Mouse (Mus musculus): ENCODE results near the gene Gm27021. TPM values are rescaled to one million over a fixed set of nuclear protein-coding genes. Genes with fewer than 3 reads are reported as not detected.

Gm27021 gene
- polyA plus RNA-seq (2014; fragmentation: Nextera tagmentation; extraction: Ambion mirVana), result 3.4 and 3.5 TPM in 2 replicates

DNA sequence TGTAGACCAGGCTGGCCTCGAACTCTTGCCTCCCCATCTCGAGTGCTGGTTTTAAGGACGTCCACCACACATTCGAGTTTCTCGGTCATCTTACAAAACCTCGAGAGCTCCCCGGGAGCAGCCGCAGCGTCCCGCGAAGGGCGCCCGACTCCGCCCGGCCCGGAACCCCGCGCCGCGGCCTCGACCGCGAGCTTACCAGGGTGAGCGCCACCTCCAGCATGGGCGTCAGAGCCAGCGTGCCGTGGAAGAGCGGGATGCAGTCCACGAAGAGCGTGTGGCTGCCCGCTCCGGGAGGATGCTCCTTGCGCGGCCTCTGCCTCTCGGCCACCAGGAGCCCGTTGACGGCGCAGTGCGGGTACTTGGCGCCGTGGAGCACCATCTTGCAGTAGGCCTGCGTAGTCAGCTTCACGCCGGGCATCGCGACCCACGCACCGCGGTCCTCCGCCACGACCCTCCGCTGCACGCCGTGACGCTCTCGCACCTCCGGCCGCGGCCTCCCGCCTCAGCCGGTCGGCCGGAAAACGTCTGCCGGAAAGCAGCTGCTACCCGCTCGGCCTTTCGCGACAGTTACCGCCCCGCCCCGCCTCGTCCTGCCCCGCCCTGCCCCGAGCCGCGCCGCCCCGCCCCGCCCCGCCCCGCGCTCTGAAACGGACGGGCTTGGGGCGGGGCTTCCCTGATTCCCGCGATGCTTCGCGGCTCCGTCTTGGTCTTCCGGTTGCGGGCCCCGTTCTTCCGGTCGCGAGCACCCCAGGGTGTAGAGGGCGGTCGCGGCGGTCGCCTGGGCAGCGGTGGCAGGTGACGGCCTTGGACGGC is at the start of gene Gm27021, which contains the start of gene Cox4i1:
Gm27021 (minus strand) TSS at position 519 of the 813 bp plus-strand sequence.
Cox4i1 (plus strand) TSS at position 662 of the 813 bp plus-strand sequence.
- Histone ChIP-seq H3K9me3 (ENCODE audit: control insufficient read depth, low read length) (no peaks in the 10 kb centered on the region), H3K27ac (ENCODE audit: low read depth, low read length) (peak within 1 kb of the TSS; percentile 27; the same call in 1 of the 2 replicates), H3K27me3 (ENCODE audit: control insufficient read depth, insufficient read depth, low read length) (no peaks in the 10 kb centered on the region), H3K4me3 (ENCODE audit: low read depth, low read length) (peak within 1 kb of the TSS; percentile 92), H3K4me1 (ENCODE audit: control insufficient read depth, insufficient read depth, low read length) (peaks cover 18% of the 10 kb centered on the region), H3K36me3 (ENCODE audit: control insufficient read depth, insufficient read depth, low read length) (peaks cover 2% of the 10 kb centered on the region), H3K4me2 (peak within 1 kb of the TSS; percentile 89), H3K9ac (ENCODE audit: low read length) (peak within 1 kb of the TSS; percentile 77)
- WGBS, result under 1% methylated on average over 92 of the region's 105 CpGs
- ATAC-seq (ENCODE audit: low FRiP score) (peak; percentile 93), DNase-seq (ENCODE audit: low spot score, missing footprints) (peak; percentile 99)

DNA sequence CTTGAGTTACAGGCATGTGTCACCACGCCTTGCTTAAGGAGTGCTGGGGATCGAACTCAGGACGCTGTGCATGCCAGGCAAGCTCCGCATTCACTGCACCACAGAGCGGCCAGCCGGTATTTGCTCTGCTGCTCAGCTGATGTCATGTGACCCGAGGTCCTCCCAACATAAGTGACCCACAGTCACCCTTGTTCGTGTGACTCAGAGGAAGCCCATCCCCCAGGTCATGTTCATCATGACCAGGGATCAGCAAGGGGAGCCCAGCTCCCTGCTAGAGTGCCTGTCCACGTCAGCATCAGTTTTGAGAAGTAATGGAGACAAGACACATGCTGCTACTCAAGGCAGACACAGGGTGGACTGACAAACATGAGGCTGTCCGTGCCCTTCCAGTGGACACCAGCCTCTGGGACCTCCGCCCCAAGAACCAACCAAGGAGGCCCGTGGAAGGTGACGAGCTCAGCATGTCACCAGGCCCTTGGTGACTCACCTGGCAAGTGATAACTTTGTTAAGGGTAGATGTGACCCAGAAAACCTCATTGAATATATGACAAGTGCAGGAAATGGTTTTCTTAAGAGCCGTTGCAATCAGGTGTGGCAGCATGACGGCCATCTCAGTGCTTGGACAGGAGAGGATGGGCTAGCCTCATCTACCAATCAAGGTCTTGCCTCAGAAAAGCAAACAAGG is 48.3 kb upstream of the Gm27021 start:
- no peaks in the 10 kb centered on the region for H3K36me3 ChIP-seq (ENCODE audit: control insufficient read depth, insufficient read depth, low read length)

DNA sequence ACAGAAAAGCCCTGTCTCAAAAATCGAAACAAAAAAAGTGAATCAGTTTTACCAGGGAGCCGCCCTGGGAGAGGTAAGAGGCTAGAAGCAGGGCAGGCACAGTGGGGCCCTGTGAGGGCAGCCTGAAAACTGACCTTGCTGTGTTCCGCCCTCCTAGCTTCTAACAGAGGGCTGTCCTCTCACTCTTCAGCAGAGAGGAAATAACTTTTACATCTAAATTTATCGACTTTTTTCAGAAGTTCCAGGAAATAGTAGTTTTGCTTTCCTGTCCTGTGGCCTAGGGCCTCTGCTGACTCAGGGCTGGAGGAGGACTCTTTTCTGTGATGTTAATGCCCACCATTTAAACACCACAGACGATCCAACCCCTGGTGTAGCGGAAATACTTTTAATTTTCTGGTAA is 47.3 kb upstream of the Gm27021 start:
- no peaks in the 10 kb centered on the region for H3K9me3 ChIP-seq (ENCODE audit: control insufficient read depth, low read length)
- H3K4me2 ChIP-seq, result no peak overlapping the region
- DNase-seq (ENCODE audit: low spot score, missing footprints), result no peak
- WGBS, result 85% methylated on average over 6 of the region's 6 CpGs
- H3K27me3 ChIP-seq (ENCODE audit: control insufficient read depth, insufficient read depth, low read length), result no peaks in the 10 kb centered on the region
- ATAC-seq (ENCODE audit: low FRiP score), result no peak
- H3K4me1 ChIP-seq (ENCODE audit: control insufficient read depth, insufficient read depth, low read length), result no peaks in the 10 kb centered on the region
- H3K36me3 ChIP-seq (ENCODE audit: control insufficient read depth, insufficient read depth, low read length), result no peaks in the 10 kb centered on the region
- H3K4me3 ChIP-seq (ENCODE audit: low read depth, low read length), result no peak overlapping the region
- no peak overlapping the region for H3K9ac ChIP-seq (ENCODE audit: low read length)
- H3K27ac ChIP-seq (ENCODE audit: low read depth, low read length), result no peak overlapping the region

More for the DNA sequence above, 48.3 kb upstream of the Gm27021 start:
- DNase-seq (ENCODE audit: low spot score, missing footprints) (peak; percentile 61), ATAC-seq (ENCODE audit: low FRiP score) (no peak)
- Histone ChIP-seq H3K9me3 (ENCODE audit: control insufficient read depth, low read length) (no peaks in the 10 kb centered on the region), H3K4me2 (no peak overlapping the region), H3K27me3 (ENCODE audit: control insufficient read depth, insufficient read depth, low read length) (no peaks in the 10 kb centered on the region), H3K4me3 (ENCODE audit: low read depth, low read length) (no peak overlapping the region), H3K9ac (ENCODE audit: low read length) (no peak overlapping the region), H3K27ac (ENCODE audit: low read depth, low read length) (no peak overlapping the region), H3K4me1 (ENCODE audit: control insufficient read depth, insufficient read depth, low read length) (no peaks in the 10 kb centered on the region)
- WGBS, result 84% methylated on average over 15 of the region's 15 CpGs

DNA sequence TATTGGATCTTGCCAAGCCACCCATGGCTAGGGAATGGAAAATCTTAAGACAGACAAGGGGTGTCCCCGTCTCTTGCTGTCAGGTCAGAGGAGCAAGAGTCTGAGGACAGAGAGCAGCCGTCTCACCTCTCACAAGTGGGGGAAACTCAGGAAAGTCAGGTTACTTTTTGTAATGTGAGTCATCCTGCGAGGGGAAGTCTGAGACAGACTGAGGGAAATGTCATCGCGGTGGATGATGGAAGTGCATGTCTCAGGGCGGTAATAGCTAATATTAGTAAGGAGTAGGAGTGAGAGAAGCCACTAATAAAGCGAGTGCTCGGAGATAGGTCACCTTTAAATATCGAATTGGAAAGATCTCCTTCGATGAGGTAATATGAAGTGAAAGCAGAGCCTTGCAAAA is 41.3 kb upstream of the Gm27021 start:
- Histone ChIP-seq H3K36me3 (ENCODE audit: control insufficient read depth, insufficient read depth, low read length) (no peaks in the 10 kb centered on the region), H3K4me2 (no peak overlapping the region), H3K4me1 (ENCODE audit: control insufficient read depth, insufficient read depth, low read length) (no peaks in the 10 kb centered on the region), H3K9me3 (ENCODE audit: control insufficient read depth, low read length) (no peaks in the 10 kb centered on the region), H3K9ac (ENCODE audit: low read length) (no peak overlapping the region), H3K27ac (ENCODE audit: low read depth, low read length) (no peak overlapping the region), H3K4me3 (ENCODE audit: low read depth, low read length) (no peak overlapping the region), H3K27me3 (ENCODE audit: control insufficient read depth, insufficient read depth, low read length) (no peaks in the 10 kb centered on the region)
- ATAC-seq (ENCODE audit: low FRiP score) (no peak), DNase-seq (ENCODE audit: low spot score, missing footprints) (peak; percentile 39)
- 86% methylated on average over 10 of the region's 10 CpGs for WGBS

DNA sequence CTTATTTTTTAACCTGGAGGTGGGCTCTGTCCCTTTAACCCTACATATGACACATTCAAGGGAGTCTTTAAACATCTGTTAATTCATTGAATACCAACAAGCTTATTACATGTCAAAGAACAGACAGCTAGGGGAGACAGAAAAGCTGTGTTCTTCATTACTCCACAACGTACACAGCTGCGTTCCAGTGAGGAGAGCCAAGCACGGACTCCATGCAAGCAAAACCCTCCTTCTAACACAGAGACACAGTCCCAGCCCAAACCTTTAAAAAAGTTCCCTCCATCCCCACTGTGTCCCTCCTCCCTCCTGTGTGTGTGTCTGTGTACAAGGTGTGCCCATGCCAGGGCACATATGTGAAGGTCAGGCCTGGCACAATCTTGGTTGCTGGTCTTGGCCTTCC is 38.3 kb upstream of the Gm27021 start:
- no peak overlapping the region for H3K9ac ChIP-seq (ENCODE audit: low read length)
- H3K27ac ChIP-seq (ENCODE audit: low read depth, low read length), result no peak overlapping the region
- no peaks in the 10 kb centered on the region for H3K4me1 ChIP-seq (ENCODE audit: control insufficient read depth, insufficient read depth, low read length)
- no peaks in the 10 kb centered on the region for H3K27me3 ChIP-seq (ENCODE audit: control insufficient read depth, insufficient read depth, low read length)
- H3K4me2 ChIP-seq, result no peak overlapping the region
- H3K36me3 ChIP-seq (ENCODE audit: control insufficient read depth, insufficient read depth, low read length), result no peaks in the 10 kb centered on the region
- 82% methylated on average over 3 of the region's 3 CpGs for WGBS
- H3K4me3 ChIP-seq (ENCODE audit: low read depth, low read length), result no peak overlapping the region
- DNase-seq (ENCODE audit: low spot score, missing footprints) (peak; percentile 14), ATAC-seq (ENCODE audit: low FRiP score) (no peak)
- no peaks in the 10 kb centered on the region for H3K9me3 ChIP-seq (ENCODE audit: control insufficient read depth, low read length)

GRCm38 (mm10) chr8:120705163-120705562 is 37.3 kb upstream of the Gm27021 start:
- Histone ChIP-seq H3K27ac (ENCODE audit: low read depth, low read length) (no peak overlapping the region), H3K36me3 (ENCODE audit: control insufficient read depth, insufficient read depth, low read length) (no peaks in the 10 kb centered on the region), H3K27me3 (ENCODE audit: control insufficient read depth, insufficient read depth, low read length) (no peaks in the 10 kb centered on the region), H3K9me3 (ENCODE audit: control insufficient read depth, low read length) (no peaks in the 10 kb centered on the region), H3K4me2 (no peak overlapping the region), H3K4me1 (ENCODE audit: control insufficient read depth, insufficient read depth, low read length) (no peaks in the 10 kb centered on the region), H3K9ac (ENCODE audit: low read length) (no peak overlapping the region), H3K4me3 (ENCODE audit: low read depth, low read length) (no peak overlapping the region)
- no peak for ATAC-seq (ENCODE audit: low FRiP score)
- DNase-seq (ENCODE audit: low spot score, missing footprints), result peak; percentile 14
- WGBS, result 89% methylated on average over 15 of the region's 15 CpGs

GRCm38 (mm10) chr8:120704203-120704602 is 36.3 kb upstream of the Gm27021 start:
- ATAC-seq (ENCODE audit: low FRiP score) (no peak), DNase-seq (ENCODE audit: low spot score, missing footprints) (peak; percentile 64)
- Histone ChIP-seq H3K4me3 (ENCODE audit: low read depth, low read length) (no peak overlapping the region), H3K4me1 (ENCODE audit: control insufficient read depth, insufficient read depth, low read length) (no peaks in the 10 kb centered on the region), H3K9me3 (ENCODE audit: control insufficient read depth, low read length) (no peaks in the 10 kb centered on the region), H3K9ac (ENCODE audit: low read length) (no peak overlapping the region), H3K27me3 (ENCODE audit: control insufficient read depth, insufficient read depth, low read length) (no peaks in the 10 kb centered on the region), H3K36me3 (ENCODE audit: control insufficient read depth, insufficient read depth, low read length) (no peaks in the 10 kb centered on the region), H3K4me2 (no peak overlapping the region), H3K27ac (ENCODE audit: low read depth, low read length) (no peak overlapping the region)
- 86% methylated on average over 9 of the region's 9 CpGs for WGBS

GRCm38 (mm10) chr8:120701758-120702465 is 34.0 kb upstream of the Gm27021 start:
- Histone ChIP-seq H3K4me1 (ENCODE audit: control insufficient read depth, insufficient read depth, low read length) (no peaks in the 10 kb centered on the region), H3K4me2 (no peak overlapping the region), H3K36me3 (ENCODE audit: control insufficient read depth, insufficient read depth, low read length) (no peaks in the 10 kb centered on the region), H3K9ac (ENCODE audit: low read length) (no peak overlapping the region), H3K27me3 (ENCODE audit: control insufficient read depth, insufficient read depth, low read length) (no peaks in the 10 kb centered on the region), H3K4me3 (ENCODE audit: low read depth, low read length) (no peak overlapping the region), H3K9me3 (ENCODE audit: control insufficient read depth, low read length) (no peaks in the 10 kb centered on the region), H3K27ac (ENCODE audit: low read depth, low read length) (no peak overlapping the region)
- 67% methylated on average over 19 of the region's 19 CpGs for WGBS
- ATAC-seq (ENCODE audit: low FRiP score), result no peak
- peak; percentile 61 for DNase-seq (ENCODE audit: low spot score, missing footprints)
